Mouse (Mus musculus): ENCODE measurements around the gene Sesn3.
"Not testable (repeated sequence)": the region's sequence is repeated elsewhere in the genome, so short reads cannot be mapped to it uniquely, and the experiment has no call there.

The Sesn3 gene

GRCm38 (mm10) chr9:14285036-14285435 is 10.2 kb downstream of the Sesn3 start:
- no peak for DNase-seq

GRCm38 (mm10) chr9:14287234-14287633 is 12.4 kb downstream of the Sesn3 start:
- DNase-seq, result no peak

GRCm38 (mm10) chr9:14288500-14288899 is 13.6 kb downstream of the Sesn3 start:
- DNase-seq, result no peak

GRCm38 (mm10) chr9:14293866-14294265 is 19.0 kb downstream of the Sesn3 start:
- no peak for DNase-seq

GRCm38 (mm10) chr9:14295680-14296440 is 21.0 kb downstream of the Sesn3 start:
- no peak for DNase-seq

- no peak for DNase-seq
Observed at GRCm38 (mm10) chr9:14297204-14297603, 22.3 kb downstream of the Sesn3 start.

- no peak for DNase-seq
Observed at GRCm38 (mm10) chr9:14299819-14300218, 25.0 kb downstream of the Sesn3 start.

- DNase-seq, result no peak
Observed at GRCm38 (mm10) chr9:14300795-14301194, 25.9 kb downstream of the Sesn3 start.

GRCm38 (mm10) chr9:14304262-14304968 is 29.5 kb downstream of the Sesn3 start:
- no peak for DNase-seq

GRCm38 (mm10) chr9:14307341-14307740 is 32.5 kb downstream of the Sesn3 start:
- DNase-seq, result peak in 1 of 2 experiments; percentile 29

GRCm38 (mm10) chr9:14313968-14314367 is 39.1 kb downstream of the Sesn3 start:
- no peak for DNase-seq

GRCm38 (mm10) chr9:14314477-14314876 is 39.6 kb downstream of the Sesn3 start:
- DNase-seq, result no peak

GRCm38 (mm10) chr9:14316618-14317017 is 41.8 kb downstream of the Sesn3 start:
- no peak for DNase-seq

GRCm38 (mm10) chr9:14335829-14336228 is 61.0 kb downstream of the Sesn3 start:
- DNase-seq, result no peak

- DNase-seq, result no peak
Observed at GRCm38 (mm10) chr9:14336901-14337300, 62.0 kb downstream of the Sesn3 start.

- no peak for DNase-seq
Observed at GRCm38 (mm10) chr9:14338701-14339100, 63.8 kb downstream of the Sesn3 start.

- DNase-seq, result peak; percentile 46 to 83
Observed at GRCm38 (mm10) chr9:14342041-14342668, 67.3 kb downstream of the Sesn3 start.

GRCm38 (mm10) chr9:14345866-14346265 is 71.0 kb downstream of the Sesn3 start:
- DNase-seq, result not testable (repeated sequence)

GRCm38 (mm10) chr9:14348416-14348815 is 73.5 kb downstream of the Sesn3 start:
- peak in 1 of 2 experiments; percentile 15 for DNase-seq

GRCm38 (mm10) chr9:14349380-14349779 is 74.5 kb downstream of the Sesn3 start:
- DNase-seq, result no peak

- no peak for DNase-seq
Observed at GRCm38 (mm10) chr9:14350787-14351186, 75.9 kb downstream of the Sesn3 start.

GRCm38 (mm10) chr9:14352337-14352736 is 77.5 kb downstream of the Sesn3 start:
- DNase-seq, result no peak

GRCm38 (mm10) chr9:14354852-14355251 is 80.0 kb downstream of the Sesn3 start:
- no peak for DNase-seq

- no peak for DNase-seq
Observed at GRCm38 (mm10) chr9:14357033-14357432, 82.2 kb downstream of the Sesn3 start.

All from kidney, adult 8-10 months (tissue).